Mouse (Mus musculus) neural tube, embryonic 14.5 days (tissue): ENCODE data around the gene Pi4kb. TPM values are rescaled to one million over a fixed set of nuclear protein-coding genes. Genes with fewer than 3 reads are reported as not detected.

Experiments used
- ATAC-seq: fragments of 200-750 bp; cut with Nextera tagmentation; 2 replicates; pipeline ENCODE4 v1.8.0; 2017; ENCODE audit warnings: low read depth, mild to moderate bottlenecking, moderate TSS enrichment, moderate library complexity
- H3K27ac ChIP-seq: fragments of 300-500 bp; sonication (generic); 2 replicates; pipeline ENCODE4 v1.5.1; 2014; ENCODE audit warnings: low read depth, mild to moderate bottlenecking, control low read depth, low read length, moderate library complexity, mixed read lengths
- H3K27me3 ChIP-seq: fragments of 300-500 bp; sonication (generic); 2 replicates; pipeline ENCODE4 v1.6.1; 2014; ENCODE audit warnings: low read length; ENCODE audit not compliant: control insufficient read depth, insufficient read depth
- H3K36me3 ChIP-seq: fragments of 300-500 bp; sonication (generic); 2 replicates; pipeline ENCODE4 v1.6.1; 2014; ENCODE audit warnings: low read length, mixed read lengths; ENCODE audit not compliant: control insufficient read depth, insufficient read depth
- H3K4me1 ChIP-seq: fragments of 300-500 bp; sonication (generic); 2 replicates; pipeline ENCODE4 v1.6.1; 2014; ENCODE audit warnings: low read length; ENCODE audit not compliant: control insufficient read depth, insufficient read depth
- H3K4me2 ChIP-seq: fragments of 300-500 bp; sonication (generic); 2 replicates; pipeline ENCODE4 v1.6.1; 2014; ENCODE audit warnings: mild to moderate bottlenecking, low read depth, low read length, control low read depth
- H3K4me3 ChIP-seq: fragments of 300-500 bp; sonication (generic); 2 replicates; pipeline ENCODE4 v1.5.1; 2014; ENCODE audit warnings: low read depth, low read length, control low read depth, mixed read lengths
- H3K9ac ChIP-seq: fragments of 300-500 bp; sonication (generic); replicated peaks from 2 replicates; pipeline ENCODE4 v1.6.1; 2014; ENCODE audit warnings: low read depth, mild to moderate bottlenecking, control low read depth, low read length, mixed read lengths
- H3K9me3 ChIP-seq: fragments of 300-500 bp; sonication (generic); 2 replicates; pipeline ENCODE4 v1.6.1; 2016; ENCODE audit warnings: low read length; ENCODE audit not compliant: control insufficient read depth
- WGBS: fragments of 180-500 bp; shearing (Covaris S2); extraction: QIAGEN DNeasy Blood & Tissue Kit; methylation state at CpG from one replicate; pipeline ENCODE4 v1.1.7; 2014; 5-methylcytosine and 5-hydroxymethylcytosine counted together
- polyA plus RNA-seq: library from polyadenylated mRNA; unstranded; fragments of >200 nt; fragmentation: Nextera tagmentation; extraction: Ambion mirVana; gene quantifications from 2 replicates; pipeline ENCODE4 v1.2.1, GENCODE M21; 2014

Gene Pi4kb
- polyA plus RNA-seq, 1 experiment from 2014 or later = 23.8 TPM

DNA sequence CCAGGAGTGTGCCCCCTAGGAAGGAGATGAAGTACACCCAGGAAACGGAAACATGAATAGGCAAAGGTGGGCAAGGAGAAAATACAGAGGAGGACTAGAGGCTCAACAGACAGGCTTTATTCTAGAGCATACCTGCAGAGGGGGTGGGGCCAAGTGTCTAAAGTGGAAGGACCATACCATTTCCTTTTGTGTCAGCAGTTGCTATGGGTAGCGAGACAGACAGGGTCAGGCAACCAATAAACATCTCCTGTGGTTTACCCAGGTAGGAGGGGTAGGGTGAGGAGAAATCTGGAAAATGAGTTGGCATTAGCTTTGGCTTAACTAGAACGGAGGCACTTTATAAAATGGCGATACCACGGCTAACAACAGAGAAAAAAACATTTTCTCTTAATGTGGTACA, 21.7 kb upstream of the Pi4kb start:
- Histone ChIP-seq H3K4me2 (peak overlapping the region; percentile 56; the same call in 1 of the 2 replicates), H3K4me3 (peak overlapping the region; percentile 88), H3K27ac (no peak overlapping the region), H3K9me3 (no peaks in the 10 kb centered on the region), H3K36me3 (peaks cover 20% of the 10 kb centered on the region; the same call in 1 of the 2 replicates), H3K9ac (no peak overlapping the region), H3K27me3 (no peaks in the 10 kb centered on the region), H3K4me1 (peaks cover 12% of the 10 kb centered on the region; the same call in 1 of the 2 replicates)
- no peak for ATAC-seq
- WGBS = 81% methylated on average over 5 of the region's 5 CpGs

DNA sequence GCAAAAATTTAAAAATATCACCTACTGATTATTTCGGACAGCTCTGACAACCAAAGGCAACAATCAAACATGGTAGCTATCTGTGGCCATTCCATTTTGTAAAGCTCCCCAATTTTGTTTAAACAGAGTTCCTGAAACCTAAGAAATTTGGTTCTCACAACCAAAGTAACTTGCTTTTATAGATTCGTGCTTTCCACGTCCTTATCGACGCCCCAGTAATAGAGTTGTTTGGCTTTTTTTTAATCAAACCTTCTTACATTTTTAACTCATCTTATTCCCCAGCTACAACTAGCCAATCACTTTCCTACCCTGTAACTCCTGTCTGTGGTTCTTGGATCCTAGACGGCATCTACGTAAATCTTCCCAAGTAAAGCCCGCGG, 21.2 kb upstream of the Pi4kb start:
- no peak for ATAC-seq
- no peaks in the 10 kb centered on the region for H3K27me3 ChIP-seq
- no peaks in the 10 kb centered on the region for H3K9me3 ChIP-seq
- 19% methylated on average over 9 of the region's 9 CpGs for WGBS
- peak overlapping the region; percentile 88 for H3K4me3 ChIP-seq
- peak overlapping the region; percentile 98 for H3K27ac ChIP-seq
- peaks cover 12% of the 10 kb centered on the region; the same call in 1 of the 2 replicates for H3K4me1 ChIP-seq
- peak overlapping the region; percentile 39; the same call in 1 of the 2 replicates for H3K9ac ChIP-seq
- peak overlapping the region; percentile 56 for H3K4me2 ChIP-seq
- peaks cover 24% of the 10 kb centered on the region for H3K36me3 ChIP-seq

DNA sequence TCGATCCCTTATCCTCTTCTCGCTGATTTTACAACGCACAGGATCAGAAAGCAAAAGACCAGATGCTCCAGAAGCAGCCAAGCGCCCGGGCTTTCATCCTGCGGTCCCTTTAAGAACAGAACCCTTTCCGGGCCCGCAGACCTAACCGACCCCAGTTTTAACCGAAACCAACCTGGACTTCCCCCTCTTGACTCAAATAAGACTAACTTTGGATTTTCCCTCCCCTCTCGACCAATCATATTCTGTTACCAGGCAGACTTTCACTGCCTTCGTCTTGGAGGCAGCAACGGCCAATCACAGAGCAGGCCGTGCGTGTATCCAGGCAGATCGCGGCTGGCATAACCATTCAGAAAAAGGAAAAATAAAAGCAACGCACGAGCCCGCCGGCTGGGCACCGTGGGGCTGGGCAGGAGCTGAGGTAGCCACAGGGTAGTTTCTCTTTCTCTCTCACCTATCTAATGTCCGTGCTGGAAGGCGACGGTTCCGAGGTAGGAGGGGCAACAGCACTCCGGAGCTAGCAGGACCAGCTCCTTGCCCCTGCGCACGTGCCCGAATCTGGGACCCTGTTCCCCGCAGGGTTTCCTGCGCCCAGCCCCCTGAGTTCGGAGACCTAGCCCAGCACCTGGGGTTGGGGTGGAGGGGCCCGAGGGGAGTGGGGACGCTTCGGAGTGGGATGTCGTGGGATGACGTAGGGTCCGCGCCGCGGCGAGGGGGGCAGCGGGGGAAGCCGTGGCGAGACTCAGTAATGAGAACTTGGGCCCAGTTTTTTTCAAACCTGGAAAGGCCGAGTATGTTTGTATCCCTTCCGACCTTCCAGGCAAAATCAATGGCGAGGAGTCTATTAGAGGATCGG, 20.5 kb upstream of the Pi4kb start, which contains the start of gene Rfx5:
TSS of gene Rfx5 (plus strand) at position 312 of the 853 bp plus-strand sequence.
- H3K27ac ChIP-seq = peak within 1 kb of the TSS; percentile 98
- under 1% methylated on average over 50 of the region's 50 CpGs for WGBS
- ATAC-seq = peak; percentile 97
- no peaks in the 10 kb centered on the region for H3K9me3 ChIP-seq
- peak within 1 kb of the TSS; percentile 88 for H3K4me3 ChIP-seq
- peaks cover 12% of the 10 kb centered on the region; the same call in 1 of the 2 replicates for H3K4me1 ChIP-seq
- peaks cover 28% of the 10 kb centered on the region for H3K36me3 ChIP-seq
- peak within 1 kb of the TSS; percentile 90 for H3K9ac ChIP-seq
- peak within 1 kb of the TSS; percentile 56 for H3K4me2 ChIP-seq
- H3K27me3 ChIP-seq = no peaks in the 10 kb centered on the region

DNA sequence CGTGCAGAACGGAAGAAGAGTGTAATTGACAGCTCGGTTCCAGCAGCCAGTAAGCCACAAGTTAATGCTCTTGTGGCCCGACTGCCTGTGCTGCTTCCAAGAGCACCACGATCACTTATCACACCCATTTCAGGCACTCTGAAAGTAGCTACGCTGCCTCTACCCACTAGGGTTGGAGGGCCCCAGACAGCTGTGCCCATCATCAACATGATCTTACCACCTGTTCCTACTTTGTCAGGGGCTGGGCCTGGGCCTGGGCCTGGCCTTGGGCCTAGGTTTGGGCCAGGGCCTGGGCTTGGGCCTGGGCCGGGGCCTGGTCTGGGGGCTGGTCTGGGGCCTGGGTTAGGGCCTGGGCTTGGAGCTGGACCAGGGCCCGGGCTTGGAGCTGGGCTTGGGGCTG, 16.2 kb upstream of the Pi4kb start:
- peaks cover 7% of the 10 kb centered on the region; the same call in 1 of the 2 replicates for H3K4me1 ChIP-seq
- no peak overlapping the region for H3K27ac ChIP-seq
- no peak overlapping the region for H3K4me3 ChIP-seq
- ATAC-seq = no peak
- WGBS = 90% methylated on average over 8 of the region's 8 CpGs
- H3K4me2 ChIP-seq = no peak overlapping the region
- peaks cover 28% of the 10 kb centered on the region for H3K36me3 ChIP-seq
- no peaks in the 10 kb centered on the region for H3K27me3 ChIP-seq
- no peaks in the 10 kb centered on the region for H3K9me3 ChIP-seq
- no peak overlapping the region for H3K9ac ChIP-seq

DNA sequence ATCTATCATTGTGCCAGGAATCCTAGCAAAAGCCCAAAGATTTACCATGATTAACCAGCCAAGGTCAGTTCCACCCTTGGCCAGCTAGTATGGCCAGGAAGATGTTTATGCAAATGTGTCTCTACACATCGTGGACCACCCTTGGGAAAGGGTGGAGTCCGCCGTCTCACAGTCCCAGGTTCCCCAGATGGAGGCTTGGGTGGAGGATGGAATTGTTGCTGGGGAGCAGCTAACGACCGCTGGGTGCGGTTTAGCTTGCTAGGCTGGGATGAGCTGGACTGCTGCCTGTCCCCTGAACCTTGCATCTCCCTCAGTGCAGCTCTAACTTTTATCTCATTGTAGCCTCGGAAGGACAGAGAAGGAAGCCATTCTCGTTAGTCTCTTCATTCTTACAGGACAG, 14.7 kb upstream of the Pi4kb start:
- 44% methylated on average over 8 of the region's 8 CpGs for WGBS
- no peak overlapping the region for H3K9ac ChIP-seq
- no peaks in the 10 kb centered on the region for H3K9me3 ChIP-seq
- no peak for ATAC-seq
- H3K27me3 ChIP-seq = no peaks in the 10 kb centered on the region
- H3K36me3 ChIP-seq = peaks cover 28% of the 10 kb centered on the region
- H3K27ac ChIP-seq = no peak overlapping the region
- H3K4me2 ChIP-seq = no peak overlapping the region
- peaks cover 6% of the 10 kb centered on the region; the same call in 1 of the 2 replicates for H3K4me1 ChIP-seq
- H3K4me3 ChIP-seq = no peak overlapping the region

DNA sequence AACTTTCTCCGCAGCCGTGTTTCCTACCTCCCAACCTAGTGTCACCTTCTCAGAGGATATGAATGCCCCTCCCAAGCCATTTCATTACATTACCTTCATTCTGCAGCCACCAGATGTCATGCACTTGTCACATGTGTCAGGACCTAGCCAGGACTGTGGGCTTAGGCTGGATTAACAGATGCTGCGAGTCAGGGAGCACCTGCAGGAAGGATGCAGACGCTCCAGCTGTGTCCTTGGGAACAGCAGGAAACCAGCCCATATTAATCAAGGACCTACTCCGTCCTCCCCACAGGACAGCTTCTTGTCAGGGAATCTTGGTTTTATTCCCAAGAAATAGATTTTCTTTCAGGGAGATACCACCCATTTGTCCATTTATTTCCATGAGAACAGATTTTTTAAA, 14.2 kb upstream of the Pi4kb start:
- Histone ChIP-seq H3K9me3 (no peaks in the 10 kb centered on the region), H3K27ac (no peak overlapping the region), H3K4me3 (no peak overlapping the region), H3K4me2 (no peak overlapping the region), H3K27me3 (no peaks in the 10 kb centered on the region), H3K36me3 (peaks cover 28% of the 10 kb centered on the region), H3K4me1 (peaks cover 1% of the 10 kb centered on the region; the same call in 1 of the 2 replicates), H3K9ac (no peak overlapping the region)
- ATAC-seq = no peak
- 45% methylated on average over 5 of the region's 5 CpGs for WGBS

DNA sequence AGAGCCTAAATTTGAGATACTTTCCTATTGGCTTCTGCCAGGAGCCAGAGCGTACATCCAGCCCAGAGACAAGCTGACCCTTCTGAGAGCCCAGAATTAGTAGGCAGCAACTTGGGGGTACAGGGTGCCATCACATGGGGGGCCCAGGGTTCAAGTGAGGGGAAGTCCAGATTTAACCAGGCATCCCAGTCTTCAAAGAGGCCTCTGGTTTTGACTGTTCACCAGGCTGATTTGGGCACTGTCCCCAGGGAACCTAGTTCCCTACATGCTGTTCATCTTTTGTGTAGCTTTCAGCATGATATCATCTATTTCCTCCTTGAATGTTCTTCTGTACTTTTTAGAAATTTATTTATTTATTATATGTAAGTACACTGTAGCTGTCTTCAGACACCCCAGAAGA, 9.5 kb upstream of the Pi4kb start:
- 88% methylated on average over 1 of the region's 1 CpGs for WGBS
- no peak for ATAC-seq
- no peak overlapping the region for H3K9ac ChIP-seq

DNA sequence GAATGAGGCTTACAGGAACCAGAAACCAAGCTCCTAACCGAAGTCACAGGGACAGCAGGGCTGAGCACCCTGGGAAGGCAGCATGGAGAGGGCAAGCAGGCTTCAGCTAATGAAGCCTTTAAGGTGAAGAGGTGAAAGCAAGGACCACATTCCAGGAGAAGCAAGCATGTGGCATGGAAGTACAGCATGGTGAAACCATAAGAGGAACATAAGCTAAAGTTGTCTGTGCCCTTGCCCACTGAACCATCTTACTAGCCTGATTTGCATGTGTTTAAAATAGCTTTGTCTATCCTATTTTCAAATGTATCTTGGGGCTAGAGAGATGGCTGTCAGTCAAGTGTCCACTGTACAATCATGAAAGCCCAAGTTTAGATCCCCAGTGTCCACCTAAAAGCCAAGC, 8.7 kb upstream of the Pi4kb start:
- 68% methylated on average over 1 of the region's 1 CpGs for WGBS
- no peak overlapping the region for H3K4me3 ChIP-seq
- ATAC-seq = no peak
- no peaks in the 10 kb centered on the region for H3K27me3 ChIP-seq
- H3K4me2 ChIP-seq = no peak overlapping the region
- H3K36me3 ChIP-seq = no peaks in the 10 kb centered on the region
- H3K9me3 ChIP-seq = no peaks in the 10 kb centered on the region
- H3K9ac ChIP-seq = no peak overlapping the region
- no peak overlapping the region for H3K27ac ChIP-seq
- H3K4me1 ChIP-seq = no peaks in the 10 kb centered on the region

More for the DNA sequence above, 9.5 kb upstream of the Pi4kb start:
- Histone ChIP-seq H3K27ac (no peak overlapping the region), H3K27me3 (no peaks in the 10 kb centered on the region), H3K9me3 (no peaks in the 10 kb centered on the region), H3K36me3 (no peaks in the 10 kb centered on the region), H3K4me1 (no peaks in the 10 kb centered on the region), H3K4me3 (no peak overlapping the region), H3K4me2 (no peak overlapping the region)

GRCm38 (mm10) chr3:94972552-94972951, 2.0 kb upstream of the Pi4kb start:
- Histone ChIP-seq H3K27me3 (no peaks in the 10 kb centered on the region), H3K27ac (no peak overlapping the region), H3K36me3 (no peaks in the 10 kb centered on the region), H3K9me3 (no peaks in the 10 kb centered on the region), H3K4me1 (peaks cover 6% of the 10 kb centered on the region; the same call in 1 of the 2 replicates), H3K4me2 (no peak overlapping the region), H3K9ac (no peak overlapping the region), H3K4me3 (no peak overlapping the region)
- WGBS = 87% methylated on average over 3 of the region's 3 CpGs
- ATAC-seq = no peak
